Mouse (Mus musculus) heart, embryonic 15.5 days (tissue): ENCODE data around the gene Gtf2b. TPM values are rescaled to one million over a fixed set of nuclear protein-coding genes. Genes with fewer than 3 reads are reported as not detected.
A peak's percentile ranks its signal among the peaks of the same experiment; 100 is the strongest.

Experiments used
- ATAC-seq: fragments of 200-750 bp; cut with Nextera tagmentation; replicated peaks from 2 replicates; pipeline ENCODE4 v1.8.0; 2017; ENCODE audit warnings: low read depth, moderate TSS enrichment; ENCODE audit not compliant: insufficient number of reproducible peaks, insufficient read depth, low FRiP score
- H3K27ac ChIP-seq: fragments of 300-500 bp; sonication (generic); 2 replicates; pipeline ENCODE4 v1.5.1; 2015; ENCODE audit warnings: mild to moderate bottlenecking, inconsistent platforms
- H3K27me3 ChIP-seq: fragments of 300-500 bp; sonication (generic); 2 replicates; pipeline ENCODE4 v1.6.1; 2015; ENCODE audit warnings: inconsistent platforms
- H3K36me3 ChIP-seq: fragments of 300-500 bp; sonication (generic); 2 replicates; pipeline ENCODE4 v1.6.1; 2015; ENCODE audit warnings: mild to moderate bottlenecking, inconsistent platforms
- H3K4me1 ChIP-seq: fragments of 300-500 bp; sonication (generic); replicated peaks from 2 replicates; pipeline ENCODE4 v1.6.1; 2015; ENCODE audit warnings: inconsistent platforms
- H3K4me2 ChIP-seq: fragments of 300-500 bp; sonication (generic); 2 replicates; pipeline ENCODE4 v1.6.1; 2015; ENCODE audit warnings: inconsistent platforms, mild to moderate bottlenecking, moderate library complexity
- H3K4me3 ChIP-seq: fragments of 300-500 bp; sonication (generic); 2 replicates; pipeline ENCODE4 v1.5.1; 2015; ENCODE audit warnings: mild to moderate bottlenecking, inconsistent platforms
- H3K9ac ChIP-seq: fragments of 300-500 bp; sonication (generic); 2 replicates; pipeline ENCODE4 v1.6.1; 2015; ENCODE audit warnings: mild to moderate bottlenecking, inconsistent platforms
- H3K9me3 ChIP-seq: fragments of 300-500 bp; sonication (generic); replicated peaks from 2 replicates; pipeline ENCODE4 v1.6.1; 2016; ENCODE audit warnings: inconsistent platforms
- WGBS: fragments of 180-500 bp; shearing (Covaris S2); methylation state at CpG from one replicate; pipeline ENCODE4 v1.1.7; 2015; ENCODE audit warnings: mixed read lengths; 5-methylcytosine and 5-hydroxymethylcytosine counted together
- polyA plus RNA-seq: library from polyadenylated mRNA; unstranded; fragments of >200 nt; fragmentation: Nextera tagmentation; extraction: Ambion mirVana; gene quantifications from 2 replicates; pipeline ENCODE4 v1.2.1, GENCODE M21; 2015

Gtf2b gene
- 58.4 and 58.8 TPM in 2 replicates for polyA plus RNA-seq

- peak; percentile 100 for ATAC-seq
- H3K4me1 ChIP-seq, result peaks cover 23% of the 10 kb centered on the region
- no peaks in the 10 kb centered on the region for H3K9me3 ChIP-seq
- H3K4me3 ChIP-seq, result peak within 1 kb of the TSS; percentile 90
- peak within 1 kb of the TSS; percentile 70 for H3K4me2 ChIP-seq
- no peaks in the 10 kb centered on the region for H3K36me3 ChIP-seq
- no peaks in the 10 kb centered on the region for H3K27me3 ChIP-seq
- H3K9ac ChIP-seq, result peak within 1 kb of the TSS; percentile 95
- WGBS, result under 1% methylated on average over 64 of the region's 64 CpGs
- peak within 1 kb of the TSS; percentile 89 for H3K27ac ChIP-seq
Observed at GRCm38 (mm10) chr3:142764995-142765777, at the start of gene Gtf2b. Gene Gtf2b (plus strand): TSS chr3:142765045.

DNA sequence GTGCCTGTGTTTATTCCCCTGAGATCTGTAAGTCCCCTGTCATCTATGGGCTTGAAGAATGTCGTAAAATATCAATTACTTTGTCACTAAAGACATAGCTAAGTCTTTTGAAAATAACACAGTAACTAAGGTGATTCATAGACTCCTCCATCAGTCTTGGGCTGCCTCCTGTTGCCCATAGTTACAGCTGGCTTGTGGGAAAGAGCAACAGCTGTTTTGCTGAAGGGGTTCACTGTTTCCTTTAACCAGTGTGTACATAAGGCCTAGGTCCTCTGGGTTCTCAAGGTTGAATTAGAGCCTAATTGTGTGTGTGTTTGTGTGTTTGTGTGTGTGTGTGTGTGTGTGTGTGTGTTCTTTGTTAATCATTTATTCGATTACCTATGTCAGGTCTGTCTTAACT is 39.4 kb upstream of the Gtf2b start:
- no peaks in the 10 kb centered on the region for H3K27me3 ChIP-seq
- no peaks in the 10 kb centered on the region for H3K9me3 ChIP-seq
- H3K9ac ChIP-seq, result no peak overlapping the region
- H3K4me1 ChIP-seq, result no peaks in the 10 kb centered on the region; the same call in 1 of the 2 replicates
- WGBS, result 70% methylated on average over 2 of the region's 2 CpGs
- no peak overlapping the region for H3K4me2 ChIP-seq
- no peak; the same call in 1 of the 2 replicates for ATAC-seq
- H3K36me3 ChIP-seq, result no peaks in the 10 kb centered on the region
- no peak overlapping the region for H3K27ac ChIP-seq
- no peak overlapping the region for H3K4me3 ChIP-seq

- H3K4me3 ChIP-seq, result no peak overlapping the region
- no peak for ATAC-seq
- H3K9me3 ChIP-seq, result no peaks in the 10 kb centered on the region
- H3K36me3 ChIP-seq, result no peaks in the 10 kb centered on the region
- H3K9ac ChIP-seq, result no peak overlapping the region
- no peaks in the 10 kb centered on the region; the same call in 1 of the 2 replicates for H3K4me1 ChIP-seq
- 72% methylated on average over 22 of the region's 22 CpGs for WGBS
- no peak overlapping the region for H3K27ac ChIP-seq
- H3K4me2 ChIP-seq, result 0 out of 2 replicates have a peak overlapping the region, but pooled peaks have one; percentile 2
- H3K27me3 ChIP-seq, result no peaks in the 10 kb centered on the region
Observed at GRCm38 (mm10) chr3:142725969-142726672, 38.7 kb upstream of the Gtf2b start.

DNA sequence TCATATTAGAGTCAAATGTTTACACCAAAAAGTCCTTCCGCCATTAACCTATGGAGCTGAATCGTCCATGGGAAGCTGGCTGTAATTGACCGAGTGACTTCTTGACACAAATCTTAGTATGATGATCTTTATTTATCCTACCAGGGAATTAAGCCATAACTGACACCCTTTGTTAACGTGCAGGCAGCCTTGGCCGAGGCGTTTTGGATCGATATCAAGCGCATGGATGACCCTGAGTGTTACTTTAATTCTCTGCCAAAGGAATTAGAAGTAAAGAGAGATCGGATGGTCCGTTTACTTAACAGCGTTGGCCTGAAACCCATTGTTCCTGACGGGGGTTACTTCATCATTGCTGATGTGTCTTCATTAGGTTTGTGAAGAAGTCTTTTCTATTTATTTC is 30.6 kb upstream of the Gtf2b start:
- no peak overlapping the region for H3K9ac ChIP-seq
- WGBS, result 79% methylated on average over 12 of the region's 12 CpGs
- ATAC-seq, result no peak
- H3K36me3 ChIP-seq, result no peaks in the 10 kb centered on the region
- no peaks in the 10 kb centered on the region for H3K9me3 ChIP-seq
- no peak overlapping the region for H3K27ac ChIP-seq
- no peak overlapping the region for H3K4me3 ChIP-seq
- H3K27me3 ChIP-seq, result no peaks in the 10 kb centered on the region
- no peak overlapping the region for H3K4me2 ChIP-seq
- no peaks in the 10 kb centered on the region for H3K4me1 ChIP-seq

- WGBS, result 64% methylated on average over 7 of the region's 7 CpGs
- no peak overlapping the region for H3K27ac ChIP-seq
- H3K36me3 ChIP-seq, result no peaks in the 10 kb centered on the region
- H3K27me3 ChIP-seq, result no peaks in the 10 kb centered on the region
- no peak overlapping the region for H3K9ac ChIP-seq
- H3K9me3 ChIP-seq, result no peaks in the 10 kb centered on the region
- H3K4me3 ChIP-seq, result no peak overlapping the region
- no peak for ATAC-seq
- no peak overlapping the region for H3K4me2 ChIP-seq
- no peaks in the 10 kb centered on the region for H3K4me1 ChIP-seq
Observed at GRCm38 (mm10) chr3:142740896-142741295, 23.9 kb upstream of the Gtf2b start.

GRCm38 (mm10) chr3:142743973-142744898 is 20.6 kb upstream of the Gtf2b start:
- Histone ChIP-seq H3K4me3 (no peak overlapping the region), H3K27me3 (no peaks in the 10 kb centered on the region), H3K36me3 (no peaks in the 10 kb centered on the region), H3K4me2 (no peak overlapping the region), H3K4me1 (no peaks in the 10 kb centered on the region), H3K9me3 (no peaks in the 10 kb centered on the region), H3K9ac (no peak overlapping the region), H3K27ac (no peak overlapping the region)
- 58% methylated on average over 21 of the region's 21 CpGs for WGBS
- no peak for ATAC-seq

GRCm38 (mm10) chr3:142745076-142745475 is 19.8 kb upstream of the Gtf2b start:
- no peaks in the 10 kb centered on the region for H3K36me3 ChIP-seq
- no peak overlapping the region for H3K9ac ChIP-seq
- no peak overlapping the region for H3K27ac ChIP-seq
- no peak overlapping the region for H3K4me2 ChIP-seq
- WGBS, result 95% methylated on average over 2 of the region's 2 CpGs
- H3K4me3 ChIP-seq, result no peak overlapping the region
- no peaks in the 10 kb centered on the region for H3K4me1 ChIP-seq
- no peak for ATAC-seq
- H3K9me3 ChIP-seq, result no peaks in the 10 kb centered on the region
- H3K27me3 ChIP-seq, result no peaks in the 10 kb centered on the region

- Histone ChIP-seq H3K27ac (no peak overlapping the region), H3K36me3 (no peaks in the 10 kb centered on the region), H3K4me2 (no peak overlapping the region), H3K27me3 (no peaks in the 10 kb centered on the region), H3K4me1 (no peaks in the 10 kb centered on the region), H3K9me3 (no peaks in the 10 kb centered on the region), H3K4me3 (no peak overlapping the region), H3K9ac (no peak overlapping the region)
- ATAC-seq, result no peak
- 94% methylated on average over 7 of the region's 7 CpGs for WGBS
Observed at GRCm38 (mm10) chr3:142747673-142748072, 17.2 kb upstream of the Gtf2b start.

GRCm38 (mm10) chr3:142749131-142749530 is 15.7 kb upstream of the Gtf2b start:
- ATAC-seq, result no peak
- 79% methylated on average over 16 of the region's 16 CpGs for WGBS
- Histone ChIP-seq H3K4me3 (no peak overlapping the region), H3K27ac (no peak overlapping the region), H3K4me1 (no peaks in the 10 kb centered on the region), H3K27me3 (no peaks in the 10 kb centered on the region), H3K9me3 (no peaks in the 10 kb centered on the region), H3K9ac (no peak overlapping the region), H3K36me3 (no peaks in the 10 kb centered on the region), H3K4me2 (no peak overlapping the region)

- WGBS, result 70% methylated on average over 18 of the region's 18 CpGs
- Histone ChIP-seq H3K4me1 (peaks cover 12% of the 10 kb centered on the region; the same call in 1 of the 2 replicates), H3K36me3 (no peaks in the 10 kb centered on the region), H3K27ac (no peak overlapping the region), H3K4me2 (peak overlapping the region; percentile 17; the same call in 1 of the 2 replicates), H3K9me3 (no peaks in the 10 kb centered on the region), H3K27me3 (no peaks in the 10 kb centered on the region), H3K4me3 (no peak overlapping the region), H3K9ac (no peak overlapping the region)
- ATAC-seq, result no peak
Observed at GRCm38 (mm10) chr3:142755132-142755867, 9.5 kb upstream of the Gtf2b start.
